Mouse (Mus musculus) kidney, postnatal 0 days (tissue): ENCODE data around the gene Gapdh. TPM values are rescaled to one million over a fixed set of nuclear protein-coding genes. Genes with fewer than 3 reads are reported as not detected.
A peak's percentile ranks its signal among the peaks of the same experiment; 100 is the strongest.

ENCODE experiments used
- ATAC-seq: fragments of 200-750 bp; cut with Nextera tagmentation; replicated peaks from 2 replicates; pipeline ENCODE4 v1.8.0; 2017; ENCODE audit warnings: low read depth, moderate number of reproducible peaks, moderate TSS enrichment, moderate library complexity; ENCODE audit not compliant: low FRiP score
- DNase-seq: peaks from one replicate; pipeline ENCODE4 v3.0.0-alpha.2; 2016; ENCODE audit warnings: low spot score
- H3K27ac ChIP-seq: fragments of 300-500 bp; sonication (generic); 2 replicates; pipeline ENCODE4 v1.5.1; 2014; ENCODE audit warnings: mild to moderate bottlenecking
- H3K27me3 ChIP-seq: fragments of 300-500 bp; sonication (generic); 2 replicates; pipeline ENCODE4 v1.6.1; 2014; ENCODE audit warnings: low read length, mixed read lengths; ENCODE audit not compliant: insufficient read depth
- H3K36me3 ChIP-seq: fragments of 300-500 bp; sonication (generic); 2 replicates; pipeline ENCODE4 v1.6.1; 2014; ENCODE audit warnings: low read length, mixed read lengths; ENCODE audit not compliant: insufficient read depth
- H3K4me1 ChIP-seq: fragments of 300-500 bp; sonication (generic); replicated peaks from 2 replicates; pipeline ENCODE4 v1.6.1; 2014; ENCODE audit warnings: antibody characterized with exemption, low read length, mixed read lengths; ENCODE audit not compliant: insufficient read depth
- H3K4me2 ChIP-seq: fragments of 300-500 bp; sonication (generic); 2 replicates; pipeline ENCODE4 v1.6.1; 2014; ENCODE audit warnings: mild to moderate bottlenecking, low read length, moderate library complexity, mixed read lengths
- H3K4me3 ChIP-seq: fragments of 300-500 bp; sonication (generic); replicated peaks from 2 replicates; pipeline ENCODE4 v1.5.1; 2014; ENCODE audit warnings: low read depth, low read length
- H3K9ac ChIP-seq: fragments of 300-500 bp; sonication (generic); 2 replicates; pipeline ENCODE4 v1.6.1; 2014; ENCODE audit warnings: low read depth, low read length
- H3K9me3 ChIP-seq: fragments of 300-500 bp; sonication (generic); replicated peaks from 2 replicates; pipeline ENCODE4 v1.6.1; 2016; ENCODE audit warnings: low read length, inconsistent platforms, mixed read lengths
- CTCF ChIP-seq: IDR thresholded peaks from 2 replicates; pipeline ENCODE4 v1.5.1; 2016; ENCODE audit warnings: antibody characterized with exemption, low read depth, mild to moderate bottlenecking, moderate library complexity
- WGBS: fragments of 180-500 bp; shearing (Covaris S2); extraction: QIAGEN DNeasy Blood & Tissue Kit; methylation state at CpG from one replicate; pipeline ENCODE4 v1.1.7; 2014; 5-methylcytosine and 5-hydroxymethylcytosine counted together
- polyA plus RNA-seq: library from polyadenylated mRNA; unstranded; fragments of >200 nt; fragmentation: Nextera tagmentation; extraction: Ambion mirVana; gene quantifications from 2 replicates; pipeline ENCODE4 v1.2.1, GENCODE M21; 2015

Gene Gapdh
- polyA plus RNA-seq, 1 experiment from 2014 or later: 1,529 TPM

- 35% methylated on average over 18 of the region's 18 CpGs for WGBS
- no peaks in the 10 kb centered on the region; the same call in 1 of the 2 replicates for H3K36me3 ChIP-seq
- no peaks in the 10 kb centered on the region for H3K27me3 ChIP-seq
- peaks cover 34% of the 10 kb centered on the region for H3K4me1 ChIP-seq
- no peak overlapping the region for H3K9ac ChIP-seq
- peak overlapping the region; percentile 83 for H3K27ac ChIP-seq
- DNase-seq: peak; percentile 85
- H3K9me3 ChIP-seq: no peaks in the 10 kb centered on the region
- no peak for TF ChIP-seq CTCF
- ATAC-seq: no peak; the same call in 1 of the 2 replicates
- no peak overlapping the region for H3K4me3 ChIP-seq
- H3K4me2 ChIP-seq: peak overlapping the region; percentile 0; the same call in 1 of the 2 replicates
Measured at GRCm38 (mm10) chr6:125148251-125148925, 17.9 kb downstream of the Gapdh start.

GRCm38 (mm10) chr6:125147329-125147728, 18.9 kb downstream of the Gapdh start:
- WGBS: 43% methylated on average over 10 of the region's 10 CpGs
- TF ChIP-seq CTCF: no peak
- Histone ChIP-seq H3K9me3 (no peaks in the 10 kb centered on the region), H3K27ac (0 out of 2 replicates have a peak overlapping the region, but pooled peaks have one; percentile 19), H3K4me3 (no peak overlapping the region), H3K4me1 (peaks cover 34% of the 10 kb centered on the region), H3K9ac (0 out of 2 replicates have a peak overlapping the region, but pooled peaks have one; percentile 27), H3K36me3 (no peaks in the 10 kb centered on the region; the same call in 1 of the 2 replicates), H3K27me3 (no peaks in the 10 kb centered on the region), H3K4me2 (no peak overlapping the region)
- DNase-seq: peak; percentile 32
- no peak for ATAC-seq

- no peak for TF ChIP-seq CTCF
- WGBS: 66% methylated on average over 4 of the region's 4 CpGs
- DNase-seq: peak; percentile 29
- no peak overlapping the region for H3K4me3 ChIP-seq
- H3K27ac ChIP-seq: 0 out of 2 replicates have a peak overlapping the region, but pooled peaks have one; percentile 19
- H3K4me2 ChIP-seq: peak overlapping the region; percentile 89; the same call in 1 of the 2 replicates
- H3K9me3 ChIP-seq: no peaks in the 10 kb centered on the region
- H3K27me3 ChIP-seq: no peaks in the 10 kb centered on the region
- 0 out of 2 replicates have a peak overlapping the region, but pooled peaks have one; percentile 23 for H3K9ac ChIP-seq
- no peaks in the 10 kb centered on the region; the same call in 1 of the 2 replicates for H3K36me3 ChIP-seq
- peaks cover 34% of the 10 kb centered on the region for H3K4me1 ChIP-seq
- ATAC-seq: no peak
Measured at GRCm38 (mm10) chr6:125146797-125147196, 19.5 kb downstream of the Gapdh start.

- 43% methylated on average over 7 of the region's 7 CpGs for WGBS
- TF ChIP-seq CTCF: no peak
- Histone ChIP-seq H3K27me3 (no peaks in the 10 kb centered on the region), H3K36me3 (peaks cover 6% of the 10 kb centered on the region), H3K4me2 (peak overlapping the region; percentile 89), H3K4me1 (peaks cover 34% of the 10 kb centered on the region), H3K4me3 (peak overlapping the region; percentile 50), H3K27ac (no peak overlapping the region), H3K9me3 (no peaks in the 10 kb centered on the region), H3K9ac (peak overlapping the region; percentile 23; the same call in 1 of the 2 replicates)
- DNase-seq (peak; percentile 6), ATAC-seq (no peak)
Measured at GRCm38 (mm10) chr6:125146148-125146547, 20.1 kb downstream of the Gapdh start.

GRCm38 (mm10) chr6:125145479-125145951, 20.8 kb downstream of the Gapdh start:
- Histone ChIP-seq H3K4me2 (peak overlapping the region; percentile 89), H3K27me3 (no peaks in the 10 kb centered on the region), H3K9ac (peak overlapping the region; percentile 68), H3K36me3 (peaks cover 13% of the 10 kb centered on the region), H3K9me3 (no peaks in the 10 kb centered on the region), H3K4me1 (peaks cover 34% of the 10 kb centered on the region), H3K4me3 (peak overlapping the region; percentile 50), H3K27ac (peak overlapping the region; percentile 81)
- ATAC-seq: peak; percentile 35
- no peak for DNase-seq
- WGBS: 3% methylated on average over 30 of the region's 35 CpGs
- TF ChIP-seq CTCF: no peak

- DNase-seq (peak; percentile 98), ATAC-seq (peak; percentile 87)
- Histone ChIP-seq H3K9ac (peak within 1 kb of the TSS; percentile 68), H3K4me1 (peaks cover 34% of the 10 kb centered on the region), H3K4me2 (peak within 1 kb of the TSS; percentile 89), H3K27ac (peak within 1 kb of the TSS; percentile 81), H3K27me3 (no peaks in the 10 kb centered on the region), H3K36me3 (peaks cover 17% of the 10 kb centered on the region), H3K4me3 (peak within 1 kb of the TSS; percentile 50), H3K9me3 (no peaks in the 10 kb centered on the region)
- TF ChIP-seq CTCF: peak; percentile 64
- 2% methylated on average over 16 of the region's 16 CpGs for WGBS
Measured at GRCm38 (mm10) chr6:125145001-125145400, 21.3 kb downstream of the Gapdh start, which contains the start of gene Iffo1. Gene Iffo1, plus strand, starts transcription at chr6:125145241.
